Mouse (Mus musculus) cerebellum, adult 18-20 months (tissue): ENCODE results near the gene Asb10.

Experiments
- DNase-seq, 2 experiments: peaks; one replicate each; pipeline ENCODE4 v3.0.0; 2021

The Asb10 gene

GRCm38 (mm10) chr5:24486097-24486496 lies 54.7 kb downstream of the Asb10 start:
- DNase-seq, result peak; percentile 90 to 94

- no peak for DNase-seq
Measured at GRCm38 (mm10) chr5:24484963-24485362, 55.8 kb downstream of the Asb10 start.

- peak; percentile 75 to 78 for DNase-seq
Measured at GRCm38 (mm10) chr5:24483326-24483725, 57.5 kb downstream of the Asb10 start.
